Mouse (Mus musculus) kidney, embryonic 14.5 days (tissue): ENCODE results near the gene Gpr63. TPM values are rescaled to one million over a fixed set of nuclear protein-coding genes. Genes with fewer than 3 reads are reported as not detected.
A peak's percentile ranks its signal among the peaks of the same experiment; 100 is the strongest.
"Not testable (repeated sequence)": the region's sequence is repeated elsewhere in the genome, so short reads cannot be mapped to it uniquely, and the experiment has no call there.

ENCODE experiments used
- ATAC-seq: fragments of 200-750 bp; cut with Nextera tagmentation; 2 replicates; pipeline ENCODE4 v1.8.0; 2017; ENCODE audit warnings: moderate number of reproducible peaks, mild to moderate bottlenecking, moderate TSS enrichment, moderate library complexity; ENCODE audit not compliant: low FRiP score, low TSS enrichment
- H3K27ac ChIP-seq: fragments of 300-500 bp; sonication (generic); 2 replicates; pipeline ENCODE4 v1.5.1; 2014; ENCODE audit warnings: low read depth, mild to moderate bottlenecking, low read length, moderate library complexity, mixed read lengths
- H3K27me3 ChIP-seq: fragments of 300-500 bp; sonication (generic); 2 replicates; pipeline ENCODE4 v1.6.1; 2014; ENCODE audit warnings: mild to moderate bottlenecking, low read length; ENCODE audit not compliant: control insufficient read depth, insufficient read depth
- H3K36me3 ChIP-seq: fragments of 300-500 bp; sonication (generic); 2 replicates; pipeline ENCODE4 v1.6.1; 2014; ENCODE audit warnings: low read length, mixed read lengths; ENCODE audit not compliant: control insufficient read depth, insufficient read depth
- H3K4me1 ChIP-seq: fragments of 300-500 bp; sonication (generic); 2 replicates; pipeline ENCODE4 v1.6.1; 2014; ENCODE audit warnings: low read length, mixed read lengths; ENCODE audit not compliant: control insufficient read depth, insufficient read depth
- H3K4me2 ChIP-seq: fragments of 300-500 bp; sonication (generic); replicated peaks from 2 replicates; pipeline ENCODE4 v1.6.1; 2014; ENCODE audit warnings: low read depth, mild to moderate bottlenecking, low read length
- H3K4me3 ChIP-seq: fragments of 300-500 bp; sonication (generic); 2 replicates; pipeline ENCODE4 v1.5.1; 2014; ENCODE audit warnings: mild to moderate bottlenecking, low read length
- H3K9ac ChIP-seq: fragments of 300-500 bp; sonication (generic); 2 replicates; pipeline ENCODE4 v1.6.1; 2014; ENCODE audit warnings: low read depth, mild to moderate bottlenecking, low read length, moderate library complexity
- H3K9me3 ChIP-seq: fragments of 300-500 bp; sonication (generic); 2 replicates; pipeline ENCODE4 v1.6.1; 2016; ENCODE audit warnings: low read length; ENCODE audit not compliant: control insufficient read depth
- WGBS: fragments of 180-500 bp; shearing (Covaris S2); extraction: QIAGEN DNeasy Blood & Tissue Kit; methylation state at CpG from one replicate; pipeline ENCODE4 v1.1.7; 2014; 5-methylcytosine and 5-hydroxymethylcytosine counted together
- polyA plus RNA-seq: library from polyadenylated mRNA; unstranded; fragments of >200 nt; fragmentation: Nextera tagmentation; extraction: Ambion mirVana; gene quantifications from 2 replicates; pipeline ENCODE4 v1.2.1, GENCODE M21; 2014

The Gpr63 gene
- polyA plus RNA-seq, 1 experiment from 2014 or later: 3.0 TPM

DNA sequence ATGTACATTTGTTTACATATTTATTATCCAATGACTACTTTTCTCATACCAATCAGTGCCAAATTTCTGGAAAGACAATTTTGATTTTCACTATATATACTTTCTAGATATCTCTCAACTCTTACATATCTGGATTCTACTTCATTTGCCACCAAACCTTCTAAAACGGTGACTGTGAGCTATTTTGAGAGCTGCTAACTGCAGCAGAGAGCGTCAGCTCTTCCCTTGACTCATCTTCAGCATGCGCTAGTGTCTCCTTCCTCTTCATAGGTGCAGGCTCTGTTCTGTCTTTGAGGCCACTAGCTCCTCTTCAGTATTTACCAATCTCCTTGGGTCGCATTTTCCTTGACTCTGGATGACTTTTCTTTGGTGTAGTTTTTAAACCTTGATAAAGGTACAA lies 63.7 kb downstream of the Gpr63 start:
- 84% methylated on average over 4 of the region's 4 CpGs for WGBS

DNA sequence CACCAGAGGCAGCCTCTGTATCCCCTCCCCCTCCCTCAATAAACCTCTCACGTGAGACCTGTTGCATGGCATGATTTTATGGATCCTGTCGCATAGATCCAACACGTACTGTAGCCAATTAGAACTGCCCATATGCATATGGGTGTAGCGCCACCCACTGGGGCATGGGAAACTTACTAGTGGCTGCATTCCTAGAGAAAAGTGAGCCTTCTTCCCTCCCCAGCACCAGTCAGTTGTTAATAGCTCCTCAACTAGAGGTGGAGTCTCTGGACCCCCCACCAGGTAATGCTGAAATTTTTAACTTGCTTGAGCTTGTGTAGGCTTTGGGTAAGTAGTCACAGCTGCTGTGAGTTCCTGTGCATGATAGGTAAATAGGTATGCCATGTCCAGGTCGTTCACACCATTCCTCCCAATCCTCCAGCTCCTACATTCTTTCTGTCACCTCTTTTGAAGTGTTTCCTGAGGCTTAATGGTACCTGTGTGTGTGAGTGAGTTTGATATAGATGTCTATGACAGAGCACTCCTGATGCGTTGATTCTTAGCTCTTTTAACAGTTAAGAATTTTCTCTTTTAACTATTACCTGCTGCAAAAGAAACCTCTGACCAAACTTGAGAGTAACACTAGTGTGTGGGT lies 69.1 kb downstream of the Gpr63 start:
- Histone ChIP-seq H3K4me1 (no peaks in the 10 kb centered on the region), H3K27ac (no peak overlapping the region), H3K4me2 (no peak overlapping the region), H3K9me3 (no peaks in the 10 kb centered on the region), H3K4me3 (no peak overlapping the region), H3K36me3 (no peaks in the 10 kb centered on the region), H3K9ac (no peak overlapping the region), H3K27me3 (no peaks in the 10 kb centered on the region)
- WGBS: 15% methylated on average over 6 of the region's 6 CpGs
- peak; percentile 49; the same call in 1 of the 2 replicates for ATAC-seq

More for the DNA sequence above, 63.7 kb downstream of the Gpr63 start:
- no peak overlapping the region for H3K4me2 ChIP-seq
- H3K4me1 ChIP-seq: no peaks in the 10 kb centered on the region
- no peak overlapping the region for H3K4me3 ChIP-seq
- no peak overlapping the region for H3K9ac ChIP-seq
- no peak for ATAC-seq
- H3K27me3 ChIP-seq: no peaks in the 10 kb centered on the region
- H3K27ac ChIP-seq: no peak overlapping the region
- no peaks in the 10 kb centered on the region for H3K36me3 ChIP-seq
- no peaks in the 10 kb centered on the region for H3K9me3 ChIP-seq

DNA sequence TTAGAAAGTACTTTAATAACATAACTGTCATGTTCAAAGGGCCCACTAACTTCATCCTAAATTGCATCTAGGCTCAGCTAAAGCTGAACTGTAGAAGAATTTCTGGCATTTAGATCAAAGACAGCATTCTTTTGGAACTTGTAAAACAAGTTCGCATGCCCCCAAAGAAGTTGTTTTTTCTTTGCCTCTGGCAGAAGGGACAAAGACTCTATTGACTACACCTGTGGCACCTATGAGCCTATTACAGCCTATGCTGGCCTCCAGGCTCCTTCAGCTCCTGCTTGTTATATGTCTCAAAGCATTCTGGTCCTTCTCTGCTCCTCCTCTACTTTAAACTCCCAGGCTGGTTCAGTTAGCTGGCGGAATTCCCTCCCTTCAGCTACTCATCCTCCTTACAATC lies 69.6 kb downstream of the Gpr63 start:
- Histone ChIP-seq H3K9ac (no peak overlapping the region), H3K27me3 (no peaks in the 10 kb centered on the region), H3K4me1 (no peaks in the 10 kb centered on the region), H3K4me2 (no peak overlapping the region), H3K9me3 (no peaks in the 10 kb centered on the region), H3K27ac (no peak overlapping the region), H3K36me3 (no peaks in the 10 kb centered on the region), H3K4me3 (no peak overlapping the region)
- WGBS: 42% methylated on average over 2 of the region's 2 CpGs
- no peak for ATAC-seq

DNA sequence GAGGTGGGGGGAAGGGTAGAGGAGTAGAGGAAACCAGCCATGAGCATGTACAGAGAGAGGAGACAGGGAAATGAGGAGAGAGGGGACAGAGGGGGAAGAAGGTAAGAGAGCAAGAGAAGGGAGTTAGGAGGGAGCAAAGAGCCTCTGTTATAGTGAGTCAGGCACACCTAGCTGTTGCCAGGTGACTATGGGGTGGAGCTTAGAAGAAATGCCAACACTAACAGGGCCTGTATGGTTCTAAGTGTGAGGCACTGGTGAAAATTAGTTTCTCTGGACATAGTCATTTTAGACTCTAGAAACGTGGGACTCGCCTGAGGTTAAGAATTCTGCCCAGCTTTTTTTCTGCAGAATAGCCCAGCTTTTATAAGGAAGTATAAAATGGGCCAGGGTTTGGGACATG lies 71.1 kb downstream of the Gpr63 start:
- Histone ChIP-seq H3K9ac (no peak overlapping the region), H3K9me3 (0 out of 2 replicates have a peak, but pooled peaks cover 2% of the 10 kb centered on the region), H3K27me3 (no peaks in the 10 kb centered on the region), H3K27ac (no peak overlapping the region), H3K36me3 (no peaks in the 10 kb centered on the region), H3K4me2 (no peak overlapping the region), H3K4me3 (no peak overlapping the region), H3K4me1 (no peaks in the 10 kb centered on the region)
- 82% methylated on average over 2 of the region's 2 CpGs for WGBS
- ATAC-seq: no peak

DNA sequence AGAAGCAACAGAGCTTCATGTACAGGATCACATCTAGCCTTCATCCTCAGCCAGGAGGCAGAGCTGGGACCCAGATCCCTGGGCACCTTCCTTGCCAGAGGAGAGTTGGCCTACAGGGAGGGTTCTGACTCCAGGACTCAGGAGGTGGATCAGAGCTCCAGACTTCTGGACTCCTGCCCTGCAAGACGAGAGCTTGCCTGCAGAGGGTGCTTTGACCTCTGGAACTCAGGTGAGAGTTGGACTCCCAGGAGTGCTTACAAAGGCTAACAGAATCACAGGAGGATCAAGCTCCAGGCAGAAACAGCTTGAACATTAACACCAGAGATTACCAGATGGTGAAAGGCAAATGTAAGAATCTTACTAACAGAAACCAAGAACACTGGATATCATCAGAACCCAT lies 89.3 kb downstream of the Gpr63 start:
- not testable (repeated sequence) for H3K4me3 ChIP-seq, ATAC-seq, H3K9me3 ChIP-seq, H3K4me2 ChIP-seq, H3K36me3 ChIP-seq, H3K27ac ChIP-seq, H3K4me1 ChIP-seq, H3K27me3 ChIP-seq, H3K9ac ChIP-seq
- WGBS: 54% methylated on average over 1 of the region's 1 CpGs

Other genes with a start within 250 kb of the Gpr63 start
- gene Klhl32, start 115.3 kb upstream of the Gpr63 start, polyA plus RNA-seq: 2.5 and 3.0 TPM in 2 replicates
- gene Ndufaf4, start 68.3 kb upstream of the Gpr63 start, polyA plus RNA-seq: 56.3 and 58.7 TPM in 2 replicates